Mouse (Mus musculus): ENCODE data around the gene Ankmy2.
A peak's percentile ranks its signal among the peaks of the same experiment; 100 is the strongest.

Gene Ankmy2

GRCm38 (mm10) chr12:36164126-36164791 is 7.3 kb downstream of the Ankmy2 start:
- no peak for DNase-seq

GRCm38 (mm10) chr12:36165299-36165698 is 8.4 kb downstream of the Ankmy2 start:
- DNase-seq = no peak

- no peak for DNase-seq
These were observed 20.3 kb downstream of the Ankmy2 start for GRCm38 (mm10) chr12:36177227-36177626.

GRCm38 (mm10) chr12:36182570-36182969 is 25.7 kb downstream of the Ankmy2 start:
- peak; percentile 18 to 42 for DNase-seq

GRCm38 (mm10) chr12:36187081-36187480 is 30.2 kb downstream of the Ankmy2 start:
- peak; percentile 24 to 27 for DNase-seq

GRCm38 (mm10) chr12:36189610-36190009 is 32.7 kb downstream of the Ankmy2 start:
- no peak for DNase-seq

GRCm38 (mm10) chr12:36190343-36190742 is 33.4 kb downstream of the Ankmy2 start:
- no peak for DNase-seq

GRCm38 (mm10) chr12:36194976-36195375 is 38.1 kb downstream of the Ankmy2 start:
- DNase-seq = no peak

GRCm38 (mm10) chr12:36205579-36206119 is 48.7 kb downstream of the Ankmy2 start:
- peak in 1 of 2 experiments; percentile 15 for DNase-seq

- peak; percentile 35 to 36 for DNase-seq
These were observed 50.3 kb downstream of the Ankmy2 start for GRCm38 (mm10) chr12:36207072-36207799.

GRCm38 (mm10) chr12:36207800-36208148 is 50.9 kb downstream of the Ankmy2 start:
- no peak for DNase-seq

GRCm38 (mm10) chr12:36208456-36208855 is 51.5 kb downstream of the Ankmy2 start:
- DNase-seq = no peak

- no peak for DNase-seq
These were observed 53.2 kb downstream of the Ankmy2 start for GRCm38 (mm10) chr12:36210096-36210495.

GRCm38 (mm10) chr12:36214389-36215148 is 57.7 kb downstream of the Ankmy2 start:
- peak in 1 of 2 experiments; percentile 18 for DNase-seq

GRCm38 (mm10) chr12:36215149-36215480 is 58.2 kb downstream of the Ankmy2 start:
- peak in 1 of 2 experiments; percentile 34 for DNase-seq

- no peak for DNase-seq
These were observed 59.3 kb downstream of the Ankmy2 start for GRCm38 (mm10) chr12:36216230-36216629.

- no peak for DNase-seq
These were observed 60.0 kb downstream of the Ankmy2 start for GRCm38 (mm10) chr12:36216905-36217304.

- no peak for DNase-seq
These were observed 67.5 kb downstream of the Ankmy2 start for GRCm38 (mm10) chr12:36224392-36224791.

GRCm38 (mm10) chr12:36231386-36231785 is 74.5 kb downstream of the Ankmy2 start:
- no peak for DNase-seq

- no peak for DNase-seq
These were observed 84.3 kb downstream of the Ankmy2 start for GRCm38 (mm10) chr12:36241171-36241570.

Measured in lung, adult 18-20 months (tissue).